Mouse (Mus musculus) hematopoietic stem cell, adult 5-6 weeks (primary cell): ENCODE data around the gene Tcp11x2. TPM values are rescaled to one million over a fixed set of nuclear protein-coding genes. Genes with fewer than 3 reads are reported as not detected.

Source experiments
- ATAC-seq, 2 experiments: fragments of 125-278 bp in 1 of 2; replicated peaks in 1 of 2; 2 replicates each; pipeline ENCODE4 v1.8.0; 2016 to 2017; ENCODE audit warnings: inconsistent platforms in 2 of 2, mild to moderate bottlenecking in 2 of 2, moderate number of reproducible peaks in 2 of 2, low read depth in 1 of 2, moderate TSS enrichment in 1 of 2; ENCODE audit not compliant: low FRiP score in 2 of 2, poor library complexity in 2 of 2, severe bottlenecking in 2 of 2, insufficient read depth in 1 of 2, low TSS enrichment in 1 of 2
- total RNA-seq: library from RNA; stranded (forward); fragments of 172-1452, 232-1000 nt; gene quantifications from 2 replicates; pipeline ENCODE4 v1.2.3, GENCODE M21; 2017

Gene Tcp11x2
- not detected in 2 replicates for total RNA-seq

DNA sequence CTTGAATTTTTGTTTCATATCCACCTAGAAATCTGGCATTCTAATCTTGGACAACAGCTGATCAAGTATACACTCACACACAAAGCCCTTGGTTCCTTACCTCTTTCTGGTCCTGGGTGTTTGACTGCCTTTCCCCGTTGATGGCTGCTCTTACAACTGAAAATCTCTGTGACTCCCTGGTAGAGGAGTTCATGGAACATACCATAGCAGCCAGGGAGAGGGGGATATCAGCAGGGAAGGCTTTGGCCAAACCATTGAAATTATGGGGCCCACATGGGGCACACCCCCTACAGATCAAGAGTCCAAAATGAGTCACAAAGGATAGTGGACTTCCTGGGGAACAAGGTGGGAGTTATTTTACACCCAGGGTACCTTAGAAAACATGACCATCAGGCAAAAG, at the start of gene Tcp11x2:
TSS of gene Tcp11x2 (minus strand) at position 158 of the 400 bp plus-strand sequence.
- ATAC-seq: no peak

DNA sequence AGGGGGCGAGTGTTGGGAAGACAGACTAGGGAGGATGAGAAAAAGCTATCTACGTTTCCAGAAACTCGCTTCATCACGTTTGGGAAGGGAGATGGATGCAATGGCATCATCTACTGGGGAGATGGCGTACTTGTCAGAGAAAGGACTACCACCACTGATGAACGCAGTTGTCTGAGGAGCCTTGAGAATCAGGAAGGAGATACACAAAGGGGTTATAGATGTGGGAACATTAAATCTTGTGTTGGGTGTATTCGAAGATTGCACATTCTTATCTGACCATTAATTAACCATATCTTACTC, 49.4 kb upstream of the Tcp11x2 start:
- peak in 1 of 2 experiments; percentile 9; a peak in 1 of 4 replicates for ATAC-seq

DNA sequence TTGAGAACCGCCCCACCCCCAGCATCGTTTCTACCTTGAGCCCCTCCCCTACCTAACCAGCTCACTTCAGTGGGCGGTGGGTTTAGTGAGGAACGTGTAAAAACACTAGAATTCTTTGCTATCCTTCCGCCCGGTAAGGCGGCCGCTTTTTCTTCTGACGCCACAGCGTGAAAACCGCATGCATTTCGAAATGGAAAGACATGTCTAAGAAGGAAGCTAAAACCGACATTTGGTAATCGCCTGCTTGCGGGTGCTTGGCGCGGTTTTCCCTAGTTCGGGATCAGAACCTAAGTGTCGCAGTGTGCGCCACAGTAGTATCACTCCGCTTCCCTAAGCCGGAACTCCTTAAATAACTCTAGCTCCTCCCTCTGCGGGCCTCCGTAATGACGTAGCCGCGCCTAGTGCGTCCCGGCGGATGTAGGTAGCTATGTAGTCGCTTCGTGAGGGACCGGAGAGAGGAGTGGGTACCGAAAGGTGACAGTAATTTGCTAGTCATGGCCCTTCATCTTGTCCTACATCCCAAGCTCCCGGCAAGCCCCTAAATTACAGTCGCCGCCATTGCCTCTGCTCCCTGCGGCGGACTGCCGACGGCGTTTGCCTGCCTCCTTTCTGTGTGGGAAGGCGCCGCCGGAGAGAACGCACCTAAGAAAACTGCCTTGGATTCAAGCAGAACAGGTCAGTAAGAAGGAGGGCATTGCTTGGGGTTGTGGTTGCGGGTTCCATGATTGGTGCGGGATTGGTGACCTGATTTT, 48.9 kb upstream of the Tcp11x2 start, which contains the start of the genes Armcx5 and Gprasp1:
TSS of gene Armcx5 (plus strand) at position 430 of the 752 bp plus-strand sequence.
TSS of gene Gprasp1 (plus strand) at position 430 of the 752 bp plus-strand sequence.
- ATAC-seq: peak; percentile 99 to 100

DNA sequence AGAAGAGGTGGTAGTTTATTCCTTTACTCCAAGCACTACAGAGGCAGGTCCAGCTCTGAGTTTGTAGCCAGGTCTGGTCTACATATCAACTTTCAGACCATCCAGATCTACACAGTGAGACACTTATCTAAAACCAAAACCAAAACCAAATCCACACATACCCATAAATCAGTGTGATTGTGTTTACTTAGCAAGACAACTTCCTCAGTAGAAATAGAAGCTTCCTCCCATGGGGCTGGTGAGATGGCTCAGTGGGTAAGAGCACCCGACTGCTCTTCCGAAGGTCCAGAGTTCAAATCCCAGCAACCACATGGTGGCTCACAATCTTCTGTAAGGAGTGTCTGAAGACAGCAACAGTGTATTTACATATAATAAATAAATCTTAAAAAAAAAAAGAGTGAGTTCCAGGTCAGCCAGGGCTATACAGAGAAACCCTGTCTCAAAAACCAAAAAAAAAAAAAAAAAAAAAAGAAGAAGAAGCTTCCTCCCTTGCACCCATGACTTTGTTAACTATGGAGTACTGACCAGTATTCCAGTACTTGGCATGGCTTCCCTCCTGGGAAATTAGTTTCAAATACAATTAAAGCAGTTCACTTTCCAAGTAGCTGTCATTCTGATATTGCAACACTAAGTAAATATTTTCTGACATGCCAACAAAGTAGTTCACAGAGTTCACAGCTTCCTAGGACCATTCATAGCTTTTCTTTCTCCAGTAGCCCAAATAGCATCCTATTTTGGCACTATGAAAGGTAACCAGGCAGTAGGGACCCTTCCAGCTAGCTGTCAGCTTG, 45.3 kb upstream of the Tcp11x2 start:
- ATAC-seq: no peak

DNA sequence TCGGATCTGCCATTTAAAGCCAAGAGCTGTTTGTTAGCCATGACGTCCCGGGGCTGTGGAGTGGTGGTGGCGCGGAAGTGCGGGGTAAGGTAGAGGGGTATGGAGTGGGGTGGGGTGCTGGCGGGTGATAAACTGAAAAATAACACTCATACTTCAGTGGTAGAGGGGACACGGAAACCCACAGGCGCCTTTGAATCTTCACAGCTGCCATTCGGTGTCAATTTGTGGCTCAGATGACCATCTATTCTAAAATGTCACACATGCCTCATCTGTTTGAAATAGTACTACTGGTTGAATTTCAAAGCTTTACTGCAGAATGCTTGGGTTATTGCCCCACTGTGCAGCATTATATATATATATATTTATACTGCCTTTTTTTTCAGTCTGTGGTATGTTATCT, 31.6 kb upstream of the Tcp11x2 start, which contains the start of gene Tmsb15a:
TSS of gene Tmsb15a (minus strand) at position 101 of the 400 bp plus-strand sequence.
- ATAC-seq: no peak

DNA sequence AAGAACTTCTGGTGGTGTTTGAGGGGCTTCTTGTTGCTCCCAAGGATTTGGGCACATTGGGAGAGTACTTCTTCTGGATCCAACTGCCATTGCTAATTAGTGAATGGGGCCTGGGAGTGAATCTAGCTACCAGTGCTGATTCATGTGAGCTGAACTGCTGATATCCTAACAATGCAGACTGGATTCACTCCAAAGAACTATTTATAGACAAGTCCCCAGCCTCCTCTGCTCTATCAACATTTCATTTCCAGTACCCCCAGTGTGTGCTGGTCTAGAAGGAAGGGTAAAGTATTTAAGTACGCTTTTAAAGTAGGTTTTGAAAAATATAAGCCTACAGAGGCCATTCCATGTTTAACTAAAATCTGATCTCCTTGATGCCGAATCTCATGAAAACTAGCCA, 19.3 kb upstream of the Tcp11x2 start:
- no peak for ATAC-seq

DNA sequence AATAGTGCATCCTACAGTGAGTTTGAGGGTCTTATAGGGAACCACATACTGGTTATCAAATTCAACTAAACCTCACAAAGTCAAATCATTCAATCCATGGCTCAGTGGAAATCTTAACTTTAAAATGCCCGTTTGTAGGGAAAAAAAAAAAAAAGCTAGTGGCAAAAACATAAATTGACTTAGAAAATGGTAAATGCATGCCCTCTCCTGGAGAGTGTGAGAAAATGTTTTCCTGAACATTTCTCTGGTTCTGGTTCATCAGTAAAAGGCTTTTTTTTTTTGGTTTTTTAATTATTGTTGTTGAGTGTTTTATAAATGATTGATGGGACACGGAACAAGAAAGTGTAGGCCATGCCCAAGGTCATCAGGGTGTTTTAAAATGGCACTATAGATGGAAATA, 10.8 kb upstream of the Tcp11x2 start:
- ATAC-seq: no peak

DNA sequence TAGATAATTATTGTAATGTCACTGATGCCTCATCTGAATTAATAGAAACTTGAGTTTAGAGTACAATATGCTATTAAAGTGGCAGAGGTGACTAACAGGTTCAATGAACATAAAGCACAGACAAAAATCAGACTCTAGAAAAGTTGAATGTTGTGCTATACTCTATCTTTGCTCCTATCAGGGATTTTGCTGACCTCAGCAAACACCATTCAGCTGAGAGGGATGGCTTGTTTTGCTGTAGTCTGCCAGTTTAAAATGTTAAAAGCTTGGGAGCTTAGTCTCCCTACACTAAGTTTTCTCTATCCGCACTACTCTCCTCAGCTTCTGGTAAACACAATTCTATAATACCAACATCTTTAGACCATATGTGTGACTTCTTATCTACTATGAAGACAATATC, 9.5 kb upstream of the Tcp11x2 start:
- ATAC-seq: no peak

DNA sequence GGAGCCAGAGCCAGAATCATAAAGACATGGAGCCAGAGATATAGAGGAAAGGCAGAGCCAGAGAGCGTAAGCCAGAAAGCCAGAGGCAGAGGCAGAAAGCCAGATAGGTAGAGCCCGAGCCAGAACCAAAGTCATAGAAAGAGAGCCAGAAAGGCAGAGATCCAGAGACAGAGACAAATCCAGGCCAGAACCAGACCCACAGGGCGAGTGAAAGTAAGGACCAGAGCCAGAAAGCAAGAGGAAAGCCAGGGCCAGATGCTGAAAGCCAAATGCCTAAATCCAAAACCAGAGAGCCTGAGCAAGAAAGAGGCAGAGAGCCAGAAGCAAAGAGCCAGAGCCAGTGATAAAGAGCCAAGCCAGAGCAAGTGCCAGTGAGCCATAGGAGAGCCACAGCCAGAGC, 5.8 kb downstream of the Tcp11x2 start:
- no peak for ATAC-seq

DNA sequence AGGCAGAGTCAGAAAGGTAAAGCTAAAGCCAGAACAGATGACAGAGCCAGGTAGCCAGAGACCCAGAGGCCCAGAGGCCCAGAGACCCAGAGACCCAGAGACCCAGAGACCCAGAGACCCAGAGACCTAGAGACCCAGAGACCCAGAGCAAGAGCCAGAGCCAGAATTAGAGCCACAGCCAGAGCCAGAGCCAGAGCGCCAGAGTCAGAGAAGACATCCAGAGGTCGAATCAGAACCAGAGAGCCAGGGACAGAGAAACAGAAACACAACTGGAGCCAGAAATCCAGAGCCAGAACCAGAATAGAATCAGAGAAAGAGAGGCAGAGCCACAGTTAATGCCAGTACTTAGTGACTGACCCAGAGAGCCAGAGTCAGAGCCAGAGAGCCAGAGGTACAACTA, 11.7 kb downstream of the Tcp11x2 start:
- no peak for ATAC-seq

DNA sequence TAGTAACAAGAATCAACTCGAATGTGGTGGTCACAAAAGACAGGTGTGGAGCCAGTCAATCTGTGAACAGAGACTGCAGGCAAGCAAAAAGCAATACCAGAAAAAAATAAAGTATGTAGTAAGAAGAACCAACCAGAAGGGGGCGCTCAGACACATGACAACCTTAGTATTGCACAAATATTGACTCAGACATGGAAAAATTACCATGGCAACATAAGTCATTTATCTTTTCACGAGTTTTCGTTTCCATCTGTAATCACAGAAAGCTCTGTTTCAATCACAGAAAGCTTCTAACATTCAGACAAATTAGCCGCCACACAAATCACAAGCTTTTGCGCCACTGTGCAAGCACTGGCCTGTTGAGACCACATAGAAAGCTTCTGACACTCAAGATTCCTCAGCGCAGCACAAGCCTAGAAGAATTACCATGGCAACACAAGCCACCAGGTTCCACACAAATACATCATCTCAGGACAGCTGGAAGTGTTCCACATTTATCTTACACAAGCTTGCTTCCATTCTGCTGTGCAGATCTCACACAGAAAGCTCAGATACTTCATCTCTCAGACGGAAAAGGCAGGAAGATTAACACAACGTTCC, 41.3 kb downstream of the Tcp11x2 start:
- peak in 1 of 2 experiments; percentile 45; a peak in 1 of 4 replicates for ATAC-seq

DNA sequence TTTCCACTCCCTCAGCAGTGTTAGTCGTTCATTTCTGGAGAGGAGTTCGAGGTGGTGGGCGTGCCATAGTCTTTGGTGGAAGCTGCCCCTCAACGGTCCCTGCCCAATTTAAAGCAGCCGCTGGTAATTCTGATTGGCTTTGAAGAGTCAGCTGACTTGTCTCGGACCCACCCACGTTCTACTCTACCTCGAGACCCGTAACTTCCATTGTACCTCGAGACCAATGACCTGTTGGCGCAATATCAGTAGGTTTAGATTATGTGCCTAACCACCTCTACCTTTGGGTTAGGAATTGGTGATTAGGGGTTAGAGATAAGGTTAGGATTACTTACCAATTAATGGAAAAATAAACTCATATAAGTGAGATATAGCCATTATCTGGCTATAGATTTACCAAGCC, 66.0 kb downstream of the Tcp11x2 start, which contains the start of gene Prame:
TSS of gene Prame (minus strand) at position 101 of the 400 bp plus-strand sequence.
- ATAC-seq: no peak

Other genes with a start within 250 kb of the Tcp11x2 start
- gene AV320801, start 199.2 kb downstream of the Tcp11x2 start, total RNA-seq: 0.19 and 0.30 TPM in 2 replicates
- gene Nxf7, start 95.0 kb downstream of the Tcp11x2 start, total RNA-seq: 0.38 and 1.2 TPM in 2 replicates
- gene Prame, start 66.1 kb downstream of the Tcp11x2 start, total RNA-seq: not detected in 2 replicates
- not detected in 2 replicates for gene Tmsb15a, start 31.5 kb upstream of the Tcp11x2 start, total RNA-seq
- gene Armcx5, start 48.9 kb upstream of the Tcp11x2 start, total RNA-seq: 11.3 and 18.4 TPM in 2 replicates
- gene Gprasp1, start 48.9 kb upstream of the Tcp11x2 start, total RNA-seq: 82.7 and 85.2 TPM in 2 replicates
- gene Bhlhb9, start 103.8 kb upstream of the Tcp11x2 start, total RNA-seq: 40.1 and 52.0 TPM in 2 replicates
- gene Gprasp2, start 145.2 kb upstream of the Tcp11x2 start, total RNA-seq: 12.4 and 26.8 TPM in 2 replicates